Mouse (Mus musculus) CH12.LX (cell line): ENCODE results near the gene Itgam.
A peak's percentile ranks its signal among the peaks of the same experiment; 100 is the strongest.

Experiments used
- CTCF ChIP-seq, 2 experiments: IDR thresholded peaks in 1 of 2; conservative IDR thresholded peaks in 1 of 2; 2 replicates each; pipeline ENCODE4 v1.5.1; 2011 to 2012; ENCODE audit warnings: low read depth in 2 of 2, low read length in 2 of 2, improper control_type of control experiment in 1 of 2, inconsistent platforms in 1 of 2, mild to moderate bottlenecking in 1 of 2, moderate library complexity in 1 of 2
- EP300 ChIP-seq: IDR thresholded peaks from 2 replicates; pipeline ENCODE4 v1.6.1; 2011; ENCODE audit warnings: low read length, improper control_type of control experiment
- GABPA ChIP-seq: IDR thresholded peaks from 2 replicates; pipeline ENCODE4 v1.6.1; 2012; ENCODE audit warnings: low read depth, low read length, improper control_type of control experiment, inconsistent platforms; ENCODE audit not compliant: insufficient replicate concordance
- HCFC1 ChIP-seq: IDR thresholded peaks from 2 replicates; pipeline ENCODE4 v1.6.1; 2012; ENCODE audit warnings: low read depth, mild to moderate bottlenecking, inconsistent platforms, low read length, improper control_type of control experiment
- TBP ChIP-seq: conservative IDR thresholded peaks from 2 replicates; pipeline ENCODE4 v1.6.1; 2011; ENCODE audit warnings: low read depth, low read length, improper control_type of control experiment
- ZMIZ1 ChIP-seq: IDR thresholded peaks from 2 replicates; pipeline ENCODE4 v1.6.1; 2012; ENCODE audit warnings: low read depth, mild to moderate bottlenecking, inconsistent platforms, low read length, improper control_type of control experiment

- no peak for TF ChIP-seq ZMIZ1
- no peak for TF ChIP-seq HCFC1
- TF ChIP-seq TBP: 0 out of 2 replicates have a peak, but pooled peaks have one; percentile 25
- peak; percentile 87 for TF ChIP-seq EP300
- no peak for TF ChIP-seq GABPA
- TF ChIP-seq CTCF (conservative IDR thresholded peaks at IDR 0.05 in 1 of 2, IDR thresholded peaks at IDR 0.05 in 1 of 2; ENCODE audit: low read depth in 2 of 2, low read length in 2 of 2): no peak
Observed at GRCm38 (mm10) chr7:128048819-128049218, 13.6 kb upstream of the Itgam start.
